Mouse (Mus musculus) lung, embryonic 15.5 days (tissue): ENCODE measurements around the gene Syngr2. TPM values are rescaled to one million over a fixed set of nuclear protein-coding genes. Genes with fewer than 3 reads are reported as not detected.

Experiments used
- ATAC-seq: fragments of 200-750 bp; cut with Nextera tagmentation; 2 replicates; pipeline ENCODE4 v1.8.0; 2017; ENCODE audit warnings: moderate number of reproducible peaks, borderline replicate concordance; ENCODE audit not compliant: low FRiP score, low TSS enrichment; ENCODE audit errors: extremely low read depth
- H3K27ac ChIP-seq: fragments of 300-500 bp; sonication (generic); 2 replicates; pipeline ENCODE4 v1.5.1; 2015; ENCODE audit warnings: moderate library complexity, mild to moderate bottlenecking, inconsistent platforms
- H3K27me3 ChIP-seq: fragments of 300-500 bp; sonication (generic); 2 replicates; pipeline ENCODE4 v1.6.1; 2015; ENCODE audit warnings: inconsistent platforms
- H3K36me3 ChIP-seq: fragments of 300-500 bp; sonication (generic); 2 replicates; pipeline ENCODE4 v1.6.1; 2015; ENCODE audit warnings: inconsistent platforms
- H3K4me1 ChIP-seq: fragments of 300-500 bp; sonication (generic); 2 replicates; pipeline ENCODE4 v1.6.1; 2015; ENCODE audit warnings: inconsistent platforms
- H3K4me2 ChIP-seq: fragments of 300-500 bp; sonication (generic); 2 replicates; pipeline ENCODE4 v1.6.1; 2015; ENCODE audit warnings: inconsistent platforms, mild to moderate bottlenecking, moderate library complexity
- H3K4me3 ChIP-seq: fragments of 300-500 bp; sonication (generic); 2 replicates; pipeline ENCODE4 v1.5.1; 2015; ENCODE audit warnings: mild to moderate bottlenecking, inconsistent platforms
- H3K9ac ChIP-seq: fragments of 300-500 bp; sonication (generic); 2 replicates; pipeline ENCODE4 v1.6.1; 2015; ENCODE audit warnings: inconsistent platforms
- H3K9me3 ChIP-seq: fragments of 300-500 bp; sonication (generic); 2 replicates; pipeline ENCODE4 v1.6.1; 2016; ENCODE audit warnings: inconsistent platforms
- WGBS: fragments of 180-500 bp; shearing (Covaris S2); methylation state at CpG from one replicate; pipeline ENCODE4 v1.1.7; 2015; 5-methylcytosine and 5-hydroxymethylcytosine counted together
- polyA plus RNA-seq: library from polyadenylated mRNA; unstranded; fragments of >200 nt; fragmentation: Nextera tagmentation; extraction: Ambion mirVana; gene quantifications from 2 replicates; pipeline ENCODE4 v1.2.1, GENCODE M21; 2015

The Syngr2 gene
- polyA plus RNA-seq, 1 experiment from 2014 or later: 73.7 TPM

DNA sequence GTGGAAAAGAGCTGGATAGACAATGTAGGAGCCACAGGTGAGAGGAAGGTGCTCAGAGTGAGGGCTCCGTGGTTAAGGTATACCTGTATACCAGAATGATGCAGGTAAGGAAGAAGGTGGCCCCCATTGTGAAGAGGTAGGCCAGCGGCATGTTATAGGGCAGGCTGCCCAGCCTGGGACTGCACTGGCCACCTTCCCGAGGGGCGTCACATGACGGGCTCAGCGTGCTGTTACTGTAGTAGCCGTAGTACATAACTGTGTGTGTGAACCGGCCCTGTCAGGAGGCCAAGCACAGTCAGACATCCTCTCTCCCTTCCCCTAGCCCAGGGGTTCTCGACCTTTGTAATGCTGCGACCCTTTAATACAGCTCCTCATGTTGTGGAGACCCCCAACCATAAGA is 34.5 kb upstream of the Syngr2 start:
- H3K4me2 ChIP-seq: no peak overlapping the region
- 88% methylated on average over 10 of the region's 10 CpGs for WGBS
- H3K4me3 ChIP-seq: no peak overlapping the region

GRCm38 (mm10) chr11:117775540-117775939 is 33.9 kb upstream of the Syngr2 start:
- Histone ChIP-seq H3K9ac (no peak overlapping the region), H3K4me3 (no peak overlapping the region), H3K4me2 (no peak overlapping the region), H3K9me3 (no peaks in the 10 kb centered on the region), H3K27ac (no peak overlapping the region), H3K4me1 (peaks cover 26% of the 10 kb centered on the region), H3K27me3 (no peaks in the 10 kb centered on the region), H3K36me3 (no peaks in the 10 kb centered on the region)
- ATAC-seq: no peak
- WGBS: 89% methylated on average over 13 of the region's 13 CpGs

More for the DNA sequence above, 34.5 kb upstream of the Syngr2 start:
- H3K4me1 ChIP-seq: peaks cover 20% of the 10 kb centered on the region
- no peaks in the 10 kb centered on the region for H3K36me3 ChIP-seq
- H3K27me3 ChIP-seq: no peaks in the 10 kb centered on the region
- no peak for ATAC-seq
- no peak overlapping the region for H3K9ac ChIP-seq
- no peaks in the 10 kb centered on the region for H3K9me3 ChIP-seq
- no peak overlapping the region for H3K27ac ChIP-seq

- H3K4me2 ChIP-seq: no peak overlapping the region
- H3K4me1 ChIP-seq: peaks cover 33% of the 10 kb centered on the region
- no peaks in the 10 kb centered on the region for H3K36me3 ChIP-seq
- no peaks in the 10 kb centered on the region for H3K27me3 ChIP-seq
- H3K9ac ChIP-seq: no peak overlapping the region
- 90% methylated on average over 14 of the region's 14 CpGs for WGBS
- no peaks in the 10 kb centered on the region for H3K9me3 ChIP-seq
- no peak overlapping the region for H3K27ac ChIP-seq
- ATAC-seq: no peak
- H3K4me3 ChIP-seq: no peak overlapping the region
Observed at GRCm38 (mm10) chr11:117776085-117776792, 33.2 kb upstream of the Syngr2 start.

DNA sequence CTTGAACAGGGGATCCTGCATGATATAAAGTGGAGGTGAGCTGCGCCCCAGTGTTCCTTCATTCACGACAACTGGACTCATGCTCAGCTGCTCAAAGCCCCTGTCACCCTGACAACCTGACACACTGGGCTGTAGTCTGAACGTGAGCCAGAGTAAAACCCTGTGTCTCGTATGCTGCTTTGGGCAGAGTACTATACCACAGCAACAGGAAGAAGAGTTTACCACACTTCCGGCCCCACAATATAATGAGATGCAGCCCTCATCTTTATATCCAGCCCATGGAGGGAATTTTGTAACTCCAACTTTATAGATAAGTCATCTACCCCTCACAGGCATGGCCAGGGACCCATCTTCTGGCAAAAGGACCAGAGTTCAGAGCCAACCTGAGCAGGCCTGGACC is 32.4 kb upstream of the Syngr2 start:
- 81% methylated on average over 5 of the region's 5 CpGs for WGBS
- Histone ChIP-seq H3K27me3 (no peaks in the 10 kb centered on the region), H3K9me3 (no peaks in the 10 kb centered on the region), H3K4me1 (peaks cover 42% of the 10 kb centered on the region), H3K27ac (no peak overlapping the region), H3K4me2 (no peak overlapping the region), H3K4me3 (no peak overlapping the region), H3K9ac (no peak overlapping the region), H3K36me3 (no peaks in the 10 kb centered on the region)
- no peak for ATAC-seq

DNA sequence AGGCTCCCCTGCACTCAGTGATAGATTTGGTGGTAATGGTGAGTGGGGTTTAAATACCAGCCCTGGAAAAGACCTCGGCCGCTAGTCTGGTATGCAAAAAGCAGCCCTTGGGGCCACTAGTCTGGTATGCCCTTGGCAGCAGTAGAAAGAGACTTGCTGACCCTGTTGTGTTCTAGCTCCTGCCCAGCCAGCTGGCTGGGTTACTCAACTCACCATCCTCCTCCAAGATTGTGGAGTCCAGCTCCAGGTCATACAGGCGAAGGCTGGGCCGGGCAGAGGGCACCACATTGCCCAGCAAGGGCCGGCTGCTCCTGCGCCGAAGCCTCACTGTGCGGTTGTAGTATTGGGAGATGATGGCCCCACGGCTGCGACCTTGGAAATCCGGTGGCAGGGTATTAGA is 31.4 kb upstream of the Syngr2 start:
- H3K27me3 ChIP-seq: no peaks in the 10 kb centered on the region
- ATAC-seq: no peak
- H3K4me3 ChIP-seq: no peak overlapping the region
- H3K36me3 ChIP-seq: no peaks in the 10 kb centered on the region
- H3K4me1 ChIP-seq: peaks cover 49% of the 10 kb centered on the region
- H3K27ac ChIP-seq: 0 out of 2 replicates have a peak overlapping the region, but pooled peaks have one; percentile 88
- H3K9ac ChIP-seq: no peak overlapping the region
- 88% methylated on average over 11 of the region's 11 CpGs for WGBS
- H3K9me3 ChIP-seq: no peaks in the 10 kb centered on the region
- H3K4me2 ChIP-seq: no peak overlapping the region

- no peaks in the 10 kb centered on the region for H3K27me3 ChIP-seq
- H3K27ac ChIP-seq: peak overlapping the region; percentile 88
- WGBS: 44% methylated on average over 12 of the region's 12 CpGs
- no peaks in the 10 kb centered on the region for H3K36me3 ChIP-seq
- H3K9ac ChIP-seq: peak overlapping the region; percentile 49; the same call in 1 of the 2 replicates
- H3K4me3 ChIP-seq: peak overlapping the region; percentile 54
- H3K4me1 ChIP-seq: peaks cover 56% of the 10 kb centered on the region
- no peak for ATAC-seq
- H3K4me2 ChIP-seq: peak overlapping the region; percentile 98
- no peaks in the 10 kb centered on the region for H3K9me3 ChIP-seq
Observed at GRCm38 (mm10) chr11:117778851-117779433, 30.5 kb upstream of the Syngr2 start.

DNA sequence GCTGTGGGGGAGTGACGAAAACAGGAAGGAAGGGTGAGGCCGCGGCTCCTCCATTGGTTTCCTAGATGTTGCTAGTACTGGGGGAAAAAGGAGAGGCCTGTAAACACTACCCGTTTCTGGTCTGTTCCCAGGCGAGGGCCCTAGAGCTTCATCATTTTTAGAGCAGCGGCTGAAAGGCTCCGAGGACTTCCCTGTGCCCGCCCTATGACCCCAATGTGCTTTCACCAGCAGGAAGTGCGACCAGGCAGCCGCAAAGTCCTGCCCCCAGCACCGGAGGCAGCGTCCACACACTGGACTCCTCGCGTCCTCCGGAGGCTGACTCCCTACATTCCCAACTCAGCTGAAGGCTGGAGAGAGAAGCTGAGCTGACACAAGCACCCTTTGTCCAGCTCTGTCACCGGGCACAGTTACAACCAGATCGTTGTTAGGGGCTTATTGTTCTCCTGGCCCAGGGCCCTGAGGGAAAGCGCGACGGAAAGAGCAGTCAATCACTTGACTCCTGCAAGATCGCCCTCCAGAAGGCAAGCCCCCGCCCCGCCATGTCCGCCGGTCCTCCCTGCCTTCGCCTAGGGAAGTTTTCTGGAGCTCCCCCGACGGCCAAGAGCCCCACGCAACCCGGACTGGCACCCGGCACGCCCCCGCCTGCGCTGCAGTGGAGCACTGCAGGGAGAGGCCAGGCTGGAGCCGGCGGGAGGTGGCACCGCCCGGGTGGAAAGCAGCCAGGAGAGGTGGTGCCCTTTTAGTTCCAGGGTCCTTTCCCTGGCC is 29.9 kb upstream of the Syngr2 start:
- Histone ChIP-seq H3K4me3 (peak overlapping the region; percentile 54), H3K36me3 (no peaks in the 10 kb centered on the region), H3K27ac (peak overlapping the region; percentile 88), H3K9me3 (no peaks in the 10 kb centered on the region), H3K9ac (peak overlapping the region; percentile 49), H3K4me1 (peaks cover 56% of the 10 kb centered on the region), H3K4me2 (peak overlapping the region; percentile 98), H3K27me3 (no peaks in the 10 kb centered on the region)
- 1% methylated on average over 38 of the region's 38 CpGs for WGBS
- peak; percentile 35 for ATAC-seq

DNA sequence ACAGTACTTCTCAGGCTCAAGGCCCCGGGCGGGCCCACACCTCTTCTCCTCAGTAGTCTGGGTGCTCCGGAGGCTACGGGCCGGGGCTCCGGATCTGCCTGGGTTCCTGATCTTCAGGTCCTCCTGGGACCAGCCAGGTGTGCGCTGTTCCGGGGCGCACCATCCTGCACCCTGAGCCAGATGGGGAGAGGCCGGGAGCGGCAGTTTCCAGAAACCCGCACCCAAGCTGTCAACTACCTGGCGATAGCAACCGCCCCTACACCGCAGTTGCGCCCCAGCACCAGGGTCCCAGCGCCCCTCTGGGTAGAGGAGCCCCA is 29.3 kb upstream of the Syngr2 start:
- H3K9me3 ChIP-seq: no peaks in the 10 kb centered on the region
- under 1% methylated on average over 17 of the region's 17 CpGs for WGBS
- no peaks in the 10 kb centered on the region for H3K27me3 ChIP-seq
- H3K4me2 ChIP-seq: peak overlapping the region; percentile 98
- peaks cover 56% of the 10 kb centered on the region for H3K4me1 ChIP-seq
- peak overlapping the region; percentile 54 for H3K4me3 ChIP-seq
- no peaks in the 10 kb centered on the region for H3K36me3 ChIP-seq
- H3K9ac ChIP-seq: peak overlapping the region; percentile 49
- no peak for ATAC-seq
- H3K27ac ChIP-seq: peak overlapping the region; percentile 88

GRCm38 (mm10) chr11:117780582-117781111 is 28.8 kb upstream of the Syngr2 start:
- Histone ChIP-seq H3K4me2 (peak overlapping the region; percentile 98), H3K27me3 (no peaks in the 10 kb centered on the region), H3K4me1 (peaks cover 56% of the 10 kb centered on the region), H3K36me3 (no peaks in the 10 kb centered on the region), H3K9me3 (no peaks in the 10 kb centered on the region), H3K4me3 (peak overlapping the region; percentile 54), H3K27ac (peak overlapping the region; percentile 88), H3K9ac (peak overlapping the region; percentile 49)
- 1% methylated on average over 19 of the region's 19 CpGs for WGBS
- ATAC-seq: peak; percentile 65

GRCm38 (mm10) chr11:117781199-117781821 is 28.2 kb upstream of the Syngr2 start:
- WGBS: 10% methylated on average over 18 of the region's 18 CpGs
- Histone ChIP-seq H3K9me3 (no peaks in the 10 kb centered on the region), H3K27me3 (no peaks in the 10 kb centered on the region), H3K4me2 (peak overlapping the region; percentile 98), H3K4me3 (peak overlapping the region; percentile 54), H3K27ac (peak overlapping the region; percentile 88), H3K9ac (peak overlapping the region; percentile 24; the same call in 1 of the 2 replicates), H3K4me1 (peaks cover 56% of the 10 kb centered on the region), H3K36me3 (no peaks in the 10 kb centered on the region)
- no peak for ATAC-seq

DNA sequence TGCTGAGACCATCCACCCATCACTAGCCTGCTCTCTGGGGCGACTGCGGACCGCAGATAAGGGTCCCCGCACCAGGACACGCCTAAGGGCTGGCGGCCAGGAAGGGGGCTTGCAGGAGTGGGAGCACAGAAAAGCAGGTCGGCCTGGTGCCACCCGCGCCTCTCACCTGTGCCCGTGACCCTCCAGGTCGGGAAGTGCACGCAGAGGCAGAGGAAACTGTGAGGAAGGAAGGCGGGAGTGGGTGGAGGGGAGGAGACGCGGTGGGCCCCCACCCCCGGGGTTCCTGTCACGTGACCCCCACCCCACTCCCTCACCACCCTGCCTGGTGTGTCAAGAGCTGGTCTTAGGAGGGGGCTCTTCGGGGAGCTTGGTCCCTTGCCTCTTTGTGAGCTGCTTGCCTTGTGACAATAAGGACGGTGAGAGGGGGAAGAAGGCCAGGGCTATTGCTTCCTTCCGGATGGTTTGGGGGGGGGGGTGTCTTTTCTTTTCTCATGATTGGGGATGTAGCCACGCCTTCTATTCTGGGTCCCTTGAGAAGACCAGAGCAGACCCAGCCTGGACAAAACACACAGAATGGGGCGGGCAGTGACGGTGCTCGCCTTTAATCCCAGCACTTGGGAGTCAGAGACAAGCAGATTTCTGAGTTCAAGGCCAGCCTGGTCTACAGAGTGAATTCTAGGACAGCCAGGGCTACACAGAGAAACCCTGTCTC is 27.3 kb upstream of the Syngr2 start, which contains the start of the genes Tmc8 and Tmc6:
Gene Tmc8 (plus strand): TSS at position 84 of the 712 bp plus-strand sequence.
Gene Tmc6 (minus strand): TSS at position 206 of the 712 bp plus-strand sequence.
- Histone ChIP-seq H3K9me3 (no peaks in the 10 kb centered on the region), H3K4me3 (peak within 1 kb of the TSS; percentile 54), H3K27me3 (no peaks in the 10 kb centered on the region), H3K27ac (peak within 1 kb of the TSS; percentile 88), H3K9ac (peak within 1 kb of the TSS; percentile 32; the same call in 1 of the 2 replicates), H3K36me3 (no peaks in the 10 kb centered on the region), H3K4me1 (peaks cover 56% of the 10 kb centered on the region), H3K4me2 (peak within 1 kb of the TSS; percentile 98)
- WGBS: 42% methylated on average over 24 of the region's 24 CpGs
- peak; percentile 15; the same call in 1 of the 2 replicates for ATAC-seq
